Comparison of ENCODE assay signal across 8 mouse cellular contexts in genomic region chr4:83596486-83596885, GRCm38 (mm10).
A peak's percentile ranks its signal among the peaks of the same experiment; 100 is the strongest.
DNase-seq lines count a peak whose midpoint lies in the region; ATAC-seq and TF ChIP-seq lines count a peak whose summit lies in the region.
"Had no signal": no experiment of that assay in that cellular context is flagged by ENCODE, and none has a peak within 500 bp of the region (broad histone marks: within the 10 kb centered on the region; RNA-seq: fewer than 3 reads in every experiment).

No protein-coding gene starts in this region.

- H3K4me3 ChIP-seq in left cerebral cortex, adult 2 months: no peak overlapping the region
- H3K4me3 ChIP-seq in CH12.LX (replicated peaks in 1 of 3; ENCODE audit: low read depth in 2 of 3, low read length in 2 of 3, poor library complexity in 1 of 3): no peak overlapping the region
- H3K4me3 ChIP-seq: midbrain, embryonic 15.5 days had no signal

- H3K27me3 ChIP-seq in CH12.LX (replicated peaks): no peaks in the 10 kb centered on the region
- H3K27me3 ChIP-seq: midbrain, embryonic 15.5 days had no signal

- intact Hi-C loops in left cerebral cortex, adult 2 months (cut with DNase I): no loop called here

- no peak for DNase-seq in left cerebral cortex, adult 2 months (ENCODE audit: extremely low spot score in 1 of 2, low spot score in 2 of 2)
- no peak for DNase-seq in left cerebral cortex, adult 9 months (ENCODE audit: low spot score in 2 of 2)
- DNase-seq in CH12.LX (ENCODE audit: extremely low read depth) (peak; percentile 27), ZHBTc4 (ENCODE audit: low read depth, low spot score) (peak; percentile 28)
- DNase-seq in naive thymus-derived CD4-positive, alpha-beta T cell, adult 2 months (ENCODE audit: low read depth): peak; percentile 56
- no peak for DNase-seq in frontal cortex, postnatal 36 days (ENCODE audit: low spot score in 2 of 2)

- H3K79me2 ChIP-seq in CH12.LX (replicated peaks; ENCODE audit: control insufficient read depth, extremely low read depth, insufficient read depth, poor library complexity, severe bottlenecking): no peaks in the 10 kb centered on the region

- in situ Hi-C loops in CH12.LX (cut with MboI; ENCODE audit: low pct_ligation_motif_present, low pct_unique_long_range_greater_than_20kb, low sequenced_read_pairs): no loop called here

- no peaks in the 10 kb centered on the region for H3K4me1 ChIP-seq in CH12.LX (ENCODE audit: control insufficient read depth in 1 of 2, insufficient read depth in 2 of 2)
- H3K4me1 ChIP-seq: midbrain, embryonic 15.5 days had no signal

- TF ChIP-seq RAD21 in CH12.LX (IDR thresholded peaks at IDR 0.05; ENCODE audit: low read depth, low read length): peak; percentile 57

- H3K9me3 ChIP-seq in CH12.LX (replicated peaks; ENCODE audit: low read length): no peaks in the 10 kb centered on the region
- H3K9me3 ChIP-seq: midbrain, embryonic 15.5 days had no signal

- no peak overlapping the region for H3K27ac ChIP-seq in left cerebral cortex, adult 2 months
- no peak overlapping the region for H3K27ac ChIP-seq in CH12.LX (ENCODE audit: insufficient read depth, low read depth)
- H3K27ac ChIP-seq: midbrain, embryonic 15.5 days had no signal

- ATAC-seq in activated CD4-positive, CD25-positive, alpha-beta regulatory T cell, adult 4 months: no peak
- ATAC-seq: midbrain, embryonic 15.5 days had no signal

- no peak for TF ChIP-seq EP300 in CH12.LX (IDR thresholded peaks at IDR 0.05; ENCODE audit: low read length)

- H3K9ac ChIP-seq in CH12.LX (ENCODE audit: insufficient read depth, low read depth): no peak overlapping the region
- H3K9ac ChIP-seq: midbrain, embryonic 15.5 days had no signal

- TF ChIP-seq CTCF in left cerebral cortex, adult 2 months (IDR thresholded peaks at IDR 0.05): peak; percentile 57
- TF ChIP-seq CTCF in CH12.LX (conservative IDR thresholded peaks at IDR 0.05 in 1 of 2, IDR thresholded peaks at IDR 0.05 in 1 of 2; ENCODE audit: low read depth in 2 of 2, low read length in 2 of 2): peak; percentile 15 to 70; a peak in 2 of 4 replicates

- no peak overlapping the region for H3K4me2 ChIP-seq in CH12.LX (ENCODE audit: insufficient read depth, low read depth, poor library complexity, severe bottlenecking)
- H3K4me2 ChIP-seq: midbrain, embryonic 15.5 days had no signal

- dilution Hi-C loops in CH12.LX (cut with MboI; ENCODE audit: extremely low pct_ligation_motif_present, extremely low pct_unique_long_range_greater_than_20kb, low sequenced_read_pairs): no loop called here

- TF ChIP-seq POLR2A in CH12.LX (IDR thresholded peaks at IDR 0.05; ENCODE audit: low read depth, low read length): no peak

- H3K36me3 ChIP-seq in CH12.LX (replicated peaks in 1 of 2; ENCODE audit: control insufficient read depth in 1 of 2, insufficient read depth in 1 of 2, low read length in 1 of 2): no peaks in the 10 kb centered on the region
- H3K36me3 ChIP-seq: midbrain, embryonic 15.5 days had no signal

TF ChIP-seq in CH12.LX, 34 proteins besides CTCF, POLR2A, EP300 and RAD21:
- no peak for TF ChIP-seq E2F4 (IDR thresholded peaks at IDR 0.05; ENCODE audit: insufficient replicate concordance, low read depth, low read length)
- TF ChIP-seq USF2 (conservative IDR thresholded peaks at IDR 0.05; ENCODE audit: low read depth, low read length): no peak

Comparison
In these comparisons a context has a peak if more than half of its experiments do, and no peak if none do; other contexts are left out.
1. DNase-seq: peak in CH12.LX (single experiment), ZHBTc4 (single experiment) and naive thymus-derived CD4-positive, alpha-beta T cell, adult 2 months (single experiment); none in left cerebral cortex, adult 2 months (0 of 2), left cerebral cortex, adult 9 months (0 of 2) and frontal cortex, postnatal 36 days (0 of 2).